24 mouse cellular contexts compared by ENCODE assay signal in genomic region chr6:28814895-28815294, GRCm38 (mm10). TPM values are rescaled to one million over a fixed set of nuclear protein-coding genes. Genes with fewer than 3 reads are reported as not detected.
A peak's percentile ranks its signal among the peaks of the same experiment; 100 is the strongest.
DNase-seq lines count a peak whose midpoint lies in the region; ATAC-seq and TF ChIP-seq lines count a peak whose summit lies in the region.
"Had no signal": no experiment of that assay in that cellular context is flagged by ENCODE, and none has a peak within 500 bp of the region (broad histone marks: within the 10 kb centered on the region; RNA-seq: fewer than 3 reads in every experiment).

No protein-coding gene starts in this region.

- no peak for ATAC-seq in erythroid progenitor cell, adult 5-6 weeks (replicated peaks; ENCODE audit: low FRiP score, poor library complexity, severe bottlenecking)
- ATAC-seq: forebrain, embryonic 15.5 days; hindbrain, postnatal 0 days; inflammation-experienced regulatory T-cells, adult 6 months; intestine, embryonic 16.5 days; Patski had no signal

- H3K4me1 ChIP-seq in olfactory bulb, adult 2 months (ENCODE audit: control insufficient read depth, insufficient read depth, low read length): peaks cover 49% of the 10 kb centered on the region

- DNase-seq in cerebellum, adult 11-12 months: peak; percentile 70
- no peak for DNase-seq in cerebellum, adult 8-10 months
- DNase-seq in layer of hippocampus, adult 2 months (ENCODE audit: low spot score in 2 of 2): no peak
- no peak for DNase-seq in layer of hippocampus, adult 9-11 months
- DNase-seq in cerebellum, postnatal 10 days: peak; percentile 60 to 67
- DNase-seq: adrenal gland, postnatal 10 days; adrenal gland, postnatal 36 days; B cell, adult 2 months; gastrocnemius, postnatal 25 days; heart, adult 18-20 months; heart, postnatal 14 days; heart, postnatal 4 days; kidney, adult 18-20 months had no signal

- H3K27ac ChIP-seq in layer of hippocampus, adult 2 months: peak overlapping the region; percentile 82
- peak overlapping the region; percentile 46 for H3K27ac ChIP-seq in olfactory bulb, adult 2 months (ENCODE audit: insufficient read depth, low read depth, low read length)
- H3K27ac ChIP-seq: forebrain, embryonic 15.5 days; heart, embryonic 10.5 days; heart, embryonic 13.5 days; hindbrain, embryonic 14.5 days; hindbrain, postnatal 0 days had no signal

- no peak for TF ChIP-seq POLR2A in olfactory bulb, adult 2 months (IDR thresholded peaks at IDR 0.05; ENCODE audit: insufficient read depth, low read depth, low read length)

- no peak for TF ChIP-seq CTCF in layer of hippocampus, adult 2 months (conservative IDR thresholded peaks at IDR 0.05)
- TF ChIP-seq CTCF in olfactory bulb, adult 2 months (IDR thresholded peaks at IDR 0.05; ENCODE audit: insufficient read depth, low read depth, low read length): no peak

- H3K4me3 ChIP-seq in layer of hippocampus, adult 2 months: no peak overlapping the region
- H3K4me3 ChIP-seq in olfactory bulb, adult 2 months (ENCODE audit: insufficient read depth, low read depth, low read length): no peak overlapping the region
- H3K4me3 ChIP-seq: forebrain, embryonic 15.5 days; heart, embryonic 10.5 days; heart, embryonic 13.5 days had no signal

- 79% methylated on average over 2 of the region's 2 CpGs for WGBS in olfactory bulb, adult 2 months

RNA-seq across cellular contexts. Expression of gene Lrrc4, which starts 16.7 kb away (rescaled TPM):
- 10 to 100 TPM; 96.2 to 98.8 TPM for total RNA-seq in layer of hippocampus, adult 2 months (2021)
- not detected in 2 replicates for polyA plus RNA-seq in olfactory bulb, adult 2 months (2012; ENCODE audit: insufficient read depth, insufficient read length, low replicate concordance, missing spikeins)
- not detected in 2 replicates for total RNA-seq in erythroid progenitor cell, adult 5-6 weeks (2015; ENCODE audit: low replicate concordance)
- total RNA-seq in erythroid progenitor cell, adult 5-6 weeks (2017; ENCODE audit: low replicate concordance): not detected in 2 replicates
- polyA plus RNA-seq: G1E, Patski had no signal

Comparison
In these comparisons a context has a peak if more than half of its experiments do, and no peak if none do; other contexts are left out.
1. DNase-seq: peak in cerebellum, adult 11-12 months (single experiment) and cerebellum, postnatal 10 days (2 of 2); none in cerebellum, adult 8-10 months (single experiment), layer of hippocampus, adult 2 months (0 of 2) and layer of hippocampus, adult 9-11 months (single experiment).
2. RNA of gene Lrrc4, which starts 16.7 kb away (total RNA-seq): 96.2 to 98.8 TPM in layer of hippocampus, adult 2 months; not detected in erythroid progenitor cell, adult 5-6 weeks; every median in the first group is over 10 times any median in the second.